Mouse (Mus musculus) adrenal gland, adult (tissue): Measurements from ENCODE around the gene Yars.

ENCODE experiments used
- DNase-seq, 2 experiments: peaks; one replicate each; pipeline ENCODE4 v3.0.0; 2022 to 2023; ENCODE audit warnings: low spot score in 1 of 2; ENCODE audit not compliant: inconsistent age in 2 of 2

The Yars gene

GRCm38 (mm10) chr4:129248243-129248767 lies 58.7 kb downstream of the Yars start:
- DNase-seq: peak; percentile 54 to 80

GRCm38 (mm10) chr4:129249288-129249687 lies 59.7 kb downstream of the Yars start:
- peak; percentile 50 to 77 for DNase-seq

- peak; percentile 68 to 83 for DNase-seq
These were observed 61.4 kb downstream of the Yars start for GRCm38 (mm10) chr4:129250759-129251481.

GRCm38 (mm10) chr4:129251482-129252125 lies 62.0 kb downstream of the Yars start:
- peak; percentile 73 to 83 for DNase-seq

- DNase-seq: no peak
These were observed 62.9 kb downstream of the Yars start for GRCm38 (mm10) chr4:129252492-129252891.

- peak in 1 of 2 experiments; percentile 26 for DNase-seq
These were observed 65.0 kb downstream of the Yars start for GRCm38 (mm10) chr4:129254571-129254970.

- peak in 1 of 2 experiments; percentile 63 for DNase-seq
These were observed 67.2 kb downstream of the Yars start for GRCm38 (mm10) chr4:129256450-129257380.

- DNase-seq: peak in 1 of 2 experiments; percentile 51
These were observed 69.5 kb downstream of the Yars start for GRCm38 (mm10) chr4:129259101-129259500.

- DNase-seq: no peak
These were observed 71.1 kb downstream of the Yars start for GRCm38 (mm10) chr4:129260678-129261077.

- DNase-seq: no peak
These were observed 71.6 kb downstream of the Yars start, which contains the start of gene C77080 for GRCm38 (mm10) chr4:129261196-129261595. C77080 (minus strand) TSS chr4:129261404.

- peak; percentile 82 to 90 for DNase-seq
These were observed 73.9 kb downstream of the Yars start for GRCm38 (mm10) chr4:129263225-129264021.

- DNase-seq: no peak
These were observed 76.6 kb downstream of the Yars start for GRCm38 (mm10) chr4:129266191-129266590.

GRCm38 (mm10) chr4:129266821-129267220 lies 77.3 kb downstream of the Yars start:
- DNase-seq: no peak

- DNase-seq: peak; percentile 60 to 64
These were observed 79.1 kb downstream of the Yars start for GRCm38 (mm10) chr4:129268698-129269097.
